Mouse (Mus musculus) R1 (cell line): ENCODE measurements around the gene Clnk.

ENCODE experiments used
- DNase-seq: peaks from one replicate; pipeline ENCODE4 v3.0.0-alpha.2; 2018; ENCODE audit warnings: low read depth, low spot score

The Clnk gene

DNA sequence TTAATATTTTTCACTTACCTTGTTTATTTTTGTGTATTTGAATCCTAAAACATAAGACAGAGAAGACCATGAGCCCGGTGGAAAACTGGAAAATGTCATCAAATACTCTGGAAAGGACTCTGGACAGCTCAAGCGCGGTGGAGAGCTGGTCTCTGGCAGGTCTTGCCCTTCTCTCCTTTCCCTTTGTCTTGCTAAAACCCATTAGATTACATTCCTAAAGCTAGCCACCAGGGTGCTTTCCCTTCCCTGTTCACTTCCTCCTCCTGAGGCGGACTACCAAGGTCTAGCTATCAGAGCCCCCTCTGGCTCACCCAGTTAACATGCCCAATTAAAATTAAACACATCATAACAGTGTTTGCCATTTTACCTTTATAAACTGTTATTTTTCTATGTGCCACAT lies 123.9 kb downstream of the Clnk start:
- peak; percentile 94 for DNase-seq

DNA sequence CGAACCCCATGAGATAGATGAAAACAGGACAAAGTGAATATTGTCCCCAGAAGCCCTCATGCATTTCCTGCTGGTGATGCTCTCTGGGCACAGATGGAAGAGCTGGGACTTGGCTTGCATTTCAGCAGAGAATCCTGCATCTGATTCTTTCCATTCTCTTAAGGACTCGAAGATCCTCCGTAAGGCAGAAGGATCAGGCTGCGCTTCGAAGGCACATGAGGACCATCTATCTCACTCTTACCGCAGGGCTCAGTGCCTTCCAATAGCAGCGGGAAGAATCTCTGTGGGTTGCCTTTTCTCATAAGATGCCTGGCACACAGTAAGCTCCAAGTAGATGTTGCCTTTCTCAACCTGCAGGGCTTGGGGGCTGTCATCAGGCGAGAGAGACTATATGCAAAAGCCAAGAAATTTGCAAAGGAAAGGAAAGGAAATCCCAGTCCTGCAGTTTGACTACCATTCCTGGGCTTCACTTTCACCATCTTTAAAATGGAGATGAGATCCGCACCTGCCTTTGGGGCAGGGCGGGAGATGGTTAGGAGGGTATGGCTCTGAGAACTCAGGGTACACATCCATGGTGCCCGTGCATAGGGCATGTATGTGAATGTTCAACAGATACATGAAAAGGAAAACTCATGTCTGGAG lies 167.6 kb downstream of the Clnk start:
- peak; percentile 52 for DNase-seq

DNA sequence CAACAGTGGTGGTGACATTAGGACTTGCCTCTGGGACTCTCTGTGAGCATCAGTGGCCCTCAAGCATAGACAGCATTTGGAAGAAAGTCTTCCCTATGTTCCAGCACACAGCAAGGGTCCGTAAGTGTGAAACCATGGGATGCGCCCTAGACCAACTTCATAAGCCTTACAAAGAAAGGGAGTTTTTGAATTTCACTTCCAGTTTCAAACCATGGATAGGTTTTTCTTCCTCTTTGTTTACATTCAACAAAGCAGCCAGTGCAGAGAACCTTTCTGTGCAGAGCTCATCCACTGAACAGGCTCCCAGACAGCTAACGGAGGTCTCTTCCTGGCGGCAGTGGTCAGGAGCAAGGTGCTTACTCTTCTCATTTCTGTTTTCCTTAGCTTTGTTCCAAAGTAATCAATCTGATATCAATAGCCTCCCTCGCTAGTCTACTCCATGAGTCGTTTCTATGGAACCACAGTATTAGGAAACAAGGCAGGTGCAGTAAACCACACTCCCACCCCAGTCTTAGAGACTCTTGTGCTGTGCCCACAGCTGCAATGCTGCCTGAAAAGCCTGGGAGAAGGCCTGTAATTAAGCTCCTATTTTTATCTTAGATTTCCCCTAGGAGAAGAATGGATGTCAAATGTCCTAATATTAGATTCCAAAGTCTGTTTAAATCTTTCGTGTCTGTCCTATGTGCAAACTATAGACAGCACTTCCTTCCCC lies 169.1 kb downstream of the Clnk start:
- DNase-seq = no peak

DNA sequence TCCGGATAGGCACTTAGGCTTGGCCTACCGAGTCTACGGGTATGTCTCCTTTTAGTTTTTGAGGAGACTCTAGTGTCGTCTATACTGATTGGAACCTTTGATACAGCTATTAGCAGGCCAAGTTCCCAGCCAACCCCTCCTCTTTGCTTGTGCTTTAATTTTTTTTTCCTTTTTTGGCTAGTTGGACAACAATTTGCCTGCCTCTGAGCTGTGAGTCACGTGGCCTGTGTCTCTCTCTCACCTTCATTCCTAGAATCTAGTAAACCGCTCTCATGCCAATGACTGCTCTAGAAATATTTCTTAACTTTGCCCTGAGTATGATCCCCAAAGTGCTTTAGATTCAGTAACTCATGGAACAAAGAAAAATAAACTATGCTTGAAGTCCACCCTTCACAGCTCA lies 173.7 kb downstream of the Clnk start:
- DNase-seq = no peak

DNA sequence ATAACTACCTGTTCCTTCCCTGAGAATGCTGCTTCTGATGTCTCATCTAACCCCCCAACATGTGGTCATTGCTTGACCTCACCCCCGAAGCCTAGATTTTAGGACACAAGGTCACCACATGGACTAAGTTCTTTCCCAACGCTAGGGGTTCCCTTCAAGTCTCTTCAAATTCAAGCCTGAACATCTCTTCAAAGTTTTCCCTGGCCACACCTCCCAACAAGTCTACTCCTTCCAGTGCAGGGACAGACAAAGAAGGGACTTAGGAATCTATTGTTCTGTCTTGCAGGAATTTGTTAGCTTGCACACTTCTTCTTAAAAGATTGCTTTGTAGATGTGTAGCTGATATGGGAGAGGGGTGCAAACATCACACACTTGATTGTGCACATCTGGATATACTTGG lies 174.5 kb downstream of the Clnk start:
- DNase-seq = peak; percentile 84

DNA sequence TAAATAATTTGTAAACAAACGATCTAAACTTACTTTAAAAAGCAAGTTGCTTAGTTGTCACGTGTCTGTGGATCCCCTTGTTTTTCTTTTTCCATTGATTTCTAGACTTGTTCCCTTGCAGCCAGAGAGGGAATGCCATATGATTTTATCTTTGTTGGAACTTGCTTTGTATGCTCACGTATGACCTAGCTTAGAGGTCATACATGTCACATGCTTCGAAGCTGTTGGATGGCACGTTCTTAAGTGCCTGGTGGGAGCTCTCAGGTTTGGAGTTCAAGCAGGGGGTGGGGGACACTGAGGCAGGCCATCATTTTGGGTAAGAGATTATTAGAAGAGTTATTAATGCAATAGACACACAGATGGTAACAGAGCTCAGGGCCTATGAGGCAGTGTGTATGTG lies 178.1 kb downstream of the Clnk start:
- DNase-seq = peak; percentile 85

DNA sequence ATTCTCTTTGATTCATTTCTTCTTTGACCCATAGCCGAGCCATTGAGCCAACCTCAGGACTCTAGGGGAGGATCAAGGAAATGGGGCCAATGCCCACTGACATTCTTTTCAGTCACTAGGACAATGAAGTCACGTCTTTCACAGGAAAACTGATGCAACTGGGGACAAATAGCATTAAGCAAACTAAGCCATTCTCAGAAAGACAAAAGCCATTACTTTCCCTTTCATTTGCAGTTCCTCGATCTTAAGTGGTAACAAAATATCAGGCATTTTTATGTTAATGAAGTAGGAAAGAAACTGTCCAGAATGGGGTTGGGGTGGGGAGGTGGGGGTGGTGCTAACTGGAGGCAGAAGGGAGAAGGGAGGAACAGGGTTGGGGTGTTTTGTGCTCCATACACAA lies 178.6 kb downstream of the Clnk start:
- peak; percentile 97 for DNase-seq

DNA sequence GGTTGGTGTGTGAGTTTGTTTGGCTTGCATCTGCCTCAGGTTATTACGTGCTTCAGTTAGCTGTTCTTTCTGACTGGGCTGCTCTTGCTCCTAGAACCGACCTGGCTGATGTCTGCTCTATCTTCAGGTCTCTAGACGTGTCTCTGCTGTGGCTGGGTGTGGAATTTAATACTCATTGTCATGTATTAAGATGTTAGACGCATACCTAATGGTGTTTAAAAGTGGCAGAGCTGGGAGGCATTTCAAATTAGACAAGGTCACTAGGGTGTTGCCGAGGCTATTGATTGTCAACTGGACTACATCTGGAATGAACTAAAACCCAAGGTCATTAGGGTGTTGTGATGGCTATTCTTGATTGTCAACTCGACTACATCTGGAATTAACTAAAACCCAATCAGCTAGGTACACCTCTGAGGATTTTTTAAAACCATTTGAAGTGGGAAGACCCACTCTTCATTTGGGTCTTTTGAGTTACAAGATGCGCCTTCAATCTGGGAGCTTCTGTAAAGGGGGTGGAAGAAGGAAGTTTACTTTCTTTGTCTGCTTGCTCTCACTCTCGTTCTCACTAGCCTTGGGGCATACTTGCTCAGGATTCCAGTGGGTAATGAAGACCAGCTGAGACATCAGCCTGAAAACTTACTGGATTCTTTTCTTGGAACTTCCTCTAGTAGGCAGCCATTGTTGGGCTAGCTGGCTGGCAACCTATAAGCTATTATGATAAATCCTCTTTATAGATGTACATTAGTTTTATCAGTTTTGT lies 179.8 kb downstream of the Clnk start:
- DNase-seq = peak; percentile 92

DNA sequence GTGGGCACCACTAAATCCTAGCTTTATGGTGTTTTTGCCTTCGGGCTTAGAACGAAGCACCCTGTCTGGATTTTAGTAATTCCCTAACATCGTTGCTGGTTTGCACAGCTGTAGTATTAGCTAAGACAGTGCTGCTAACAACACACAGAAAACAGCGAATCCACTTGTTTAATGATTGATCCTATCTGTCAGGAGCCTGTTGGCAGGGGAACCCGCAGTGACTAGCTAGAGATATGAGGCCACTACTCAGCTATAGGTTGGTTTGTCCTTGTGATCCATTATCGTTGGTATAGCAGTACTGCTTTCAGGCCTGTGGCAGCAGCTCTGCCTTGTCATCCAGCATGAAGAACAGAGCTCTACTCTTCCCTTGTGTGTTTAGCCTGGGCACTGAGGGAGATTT lies 183.8 kb downstream of the Clnk start:
- no peak for DNase-seq

DNA sequence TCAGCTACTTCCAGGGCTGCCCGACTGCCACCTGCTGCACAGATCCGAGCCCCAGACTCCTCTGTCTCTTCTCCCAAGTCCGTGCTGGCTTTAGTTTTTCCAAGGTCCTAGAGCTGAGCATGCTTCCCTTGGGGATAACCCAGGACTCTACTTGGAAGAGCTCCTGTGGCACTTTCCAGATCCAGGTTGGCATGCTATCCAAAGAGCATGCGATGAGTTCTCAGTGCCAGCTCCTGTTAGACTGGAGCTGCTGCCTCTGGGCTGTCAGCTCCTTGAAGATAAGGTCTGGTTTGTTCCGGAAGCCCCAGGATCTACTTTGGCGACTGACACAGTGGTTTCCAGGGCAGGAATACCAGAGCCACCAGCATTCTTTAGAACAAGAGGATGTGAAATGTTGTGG lies 187.4 kb downstream of the Clnk start:
- DNase-seq = no peak

DNA sequence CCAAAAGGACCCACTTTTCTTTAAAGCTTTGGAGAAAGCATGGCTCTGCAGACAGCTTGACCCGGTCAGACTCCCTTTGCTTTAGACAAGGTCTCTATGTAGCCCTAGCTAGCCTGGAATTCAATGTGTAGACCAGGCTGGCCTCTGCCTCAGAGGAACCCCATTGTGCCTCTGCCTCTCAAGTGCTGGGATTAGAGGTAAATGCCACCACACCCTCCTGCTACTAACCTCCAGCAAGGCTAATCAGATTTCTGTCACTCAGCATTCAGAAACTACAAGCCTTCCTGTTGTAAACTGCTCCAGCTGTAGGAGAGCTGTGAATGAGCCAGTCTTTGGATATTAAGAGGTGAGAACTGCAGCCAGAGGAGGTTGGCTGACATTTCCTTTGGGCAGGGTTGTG lies 188.9 kb downstream of the Clnk start:
- peak; percentile 78 for DNase-seq

DNA sequence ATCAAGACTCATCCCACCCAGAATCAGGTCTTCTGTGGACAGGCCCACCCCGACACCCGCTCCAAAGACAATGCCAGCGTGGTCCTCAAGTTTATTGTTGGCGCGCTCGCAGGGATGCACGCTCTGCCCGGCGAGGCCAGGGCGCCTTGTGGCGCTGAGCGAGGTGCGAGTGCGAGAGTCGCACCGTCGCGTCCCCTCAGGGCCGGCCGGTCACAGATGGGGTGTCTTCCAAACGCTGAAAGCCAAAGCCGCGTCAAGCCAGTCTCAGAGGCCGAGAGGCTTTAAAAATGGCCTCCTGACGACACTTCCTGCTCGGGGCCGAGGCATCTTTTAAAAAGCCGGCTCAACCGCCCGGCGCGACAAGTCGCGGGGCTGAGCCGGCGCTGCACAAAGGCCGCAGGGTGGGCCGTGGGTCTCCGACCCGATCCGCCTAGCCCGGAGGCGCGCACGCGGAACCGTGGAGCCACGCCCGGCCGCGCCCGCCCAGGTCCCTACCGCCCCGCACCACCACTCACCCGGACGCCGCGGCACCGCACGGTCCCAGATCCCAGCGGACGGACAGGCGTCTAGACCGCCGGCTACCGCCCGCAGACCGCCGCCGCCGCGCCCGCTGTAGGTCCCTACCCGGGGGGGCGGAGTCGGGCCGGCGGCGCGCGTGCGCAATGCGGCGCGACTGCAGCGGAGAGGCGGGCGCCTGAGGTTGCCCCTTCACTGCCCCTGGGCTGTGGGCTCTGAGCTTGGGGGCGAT lies 192.3 kb downstream of the Clnk start, which contains the start of gene Zfp518b:
TSS of gene Zfp518b (minus strand) at position 663 of the 748 bp plus-strand sequence.
- DNase-seq = peak; percentile 84

DNA sequence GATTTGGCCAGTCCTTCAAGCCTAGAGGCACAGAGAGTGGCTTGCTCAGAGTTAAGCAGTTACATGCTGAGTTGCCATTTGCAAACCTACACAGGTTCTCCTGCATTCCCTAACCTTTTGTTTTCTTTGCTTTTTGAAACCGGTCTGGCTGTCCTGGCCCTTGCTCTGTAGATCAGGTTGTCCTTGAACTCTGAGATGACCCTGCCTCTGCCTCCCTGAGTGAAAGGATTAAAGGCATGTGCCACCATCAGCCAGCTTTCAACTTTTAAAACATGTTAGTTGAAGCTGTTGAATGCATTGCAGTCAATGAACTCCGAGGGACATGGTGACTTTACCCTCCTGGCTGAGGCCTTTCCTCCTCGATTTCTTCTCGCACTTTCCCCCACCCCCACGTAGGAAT lies 217.8 kb downstream of the Clnk start:
- peak; percentile 99 for DNase-seq
